7 mouse cellular contexts compared by ENCODE assay signal in genomic region chr17:46545813-46546564, GRCm38 (mm10). TPM values are rescaled to one million over a fixed set of nuclear protein-coding genes. Genes with fewer than 3 reads are reported as not detected.
A peak's percentile ranks its signal among the peaks of the same experiment; 100 is the strongest.
DNase-seq lines count a peak whose midpoint lies in the region; ATAC-seq and TF ChIP-seq lines count a peak whose summit lies in the region.

Cul9 (minus strand) TSS chr17:46546388.

- no peaks in the 10 kb centered on the region for H3K4me1 ChIP-seq in bone marrow, adult 2 months (ENCODE audit: control insufficient read depth, insufficient read depth, low read length)
- H3K4me1 ChIP-seq in embryonic facial prominence, embryonic 12.5 days: peaks cover 30% of the 10 kb centered on the region
- H3K4me1 ChIP-seq in heart, adult 2 months (ENCODE audit: control insufficient read depth, insufficient read depth, low read length): peaks cover 2% of the 10 kb centered on the region; the same call in 1 of the 2 replicates
- peaks cover 13% of the 10 kb centered on the region for H3K4me1 ChIP-seq in midbrain, embryonic 11.5 days (ENCODE audit: control insufficient read depth, insufficient read depth, low read length)

- peak within 1 kb of the TSS; percentile 88 for H3K4me2 ChIP-seq in embryonic facial prominence, embryonic 12.5 days (replicated peaks)
- peak within 1 kb of the TSS; percentile 91 for H3K4me2 ChIP-seq in midbrain, embryonic 11.5 days

- peak within 1 kb of the TSS; percentile 62 for H3K4me3 ChIP-seq in bone marrow, adult 2 months (replicated peaks; ENCODE audit: control insufficient read depth, low read depth, low read length)
- H3K4me3 ChIP-seq in embryonic facial prominence, embryonic 12.5 days: peak within 1 kb of the TSS; percentile 63
- H3K4me3 ChIP-seq in heart, adult 2 months: peak within 1 kb of the TSS; percentile 75
- peak within 1 kb of the TSS; percentile 43 for H3K4me3 ChIP-seq in midbrain, embryonic 11.5 days (ENCODE audit: low read depth, low read length)

- peaks cover 11% of the 10 kb centered on the region; the same call in 1 of the 2 replicates for H3K27me3 ChIP-seq in embryonic facial prominence, embryonic 12.5 days
- H3K27me3 ChIP-seq in heart, adult 2 months (ENCODE audit: control insufficient read depth, insufficient read depth, low read length): no peaks in the 10 kb centered on the region
- no peaks in the 10 kb centered on the region; the same call in 1 of the 2 replicates for H3K27me3 ChIP-seq in midbrain, embryonic 11.5 days (ENCODE audit: control insufficient read depth, insufficient read depth, low read length)

- intact Hi-C loops in heart, adult 2 months (cut with DNase I): no loop called here
- intact Hi-C loops in left cerebral cortex, postnatal 4 days (cut with DNase I): no loop called here

- DNase-seq in heart, adult 2 months: peak; percentile 86 to 87
- DNase-seq in kidney, adult 18-20 months: peak; percentile 82
- peak; percentile 83 for DNase-seq in left cerebral cortex, postnatal 4 days
- peak; percentile 95 for DNase-seq in midbrain, embryonic 11.5 days (ENCODE audit: low spot score, missing footprints)
- peak; percentile 83 for DNase-seq in right cerebral cortex, postnatal 4 days

- peak; percentile 21; the same call in 1 of the 2 replicates for TF ChIP-seq POLR2A in bone marrow, adult 2 months (IDR thresholded peaks at IDR 0.05; ENCODE audit: borderline replicate concordance, control insufficient read depth, low read depth, low read length)
- 0 out of 2 replicates have a peak, but pooled peaks have one; percentile 58 for TF ChIP-seq POLR2A in heart, adult 2 months (IDR thresholded peaks at IDR 0.05; ENCODE audit: insufficient read depth, low read depth, low read length)

- H3K79me2 ChIP-seq in heart, adult 2 months (replicated peaks; ENCODE audit: control insufficient read depth, insufficient read depth, low read length): peaks cover 2% of the 10 kb centered on the region; the same call in 1 of the 2 replicates

- peaks cover 32% of the 10 kb centered on the region for H3K36me3 ChIP-seq in embryonic facial prominence, embryonic 12.5 days
- H3K36me3 ChIP-seq in heart, adult 2 months (ENCODE audit: control insufficient read depth, insufficient read depth, low read length): no peaks in the 10 kb centered on the region
- H3K36me3 ChIP-seq in midbrain, embryonic 11.5 days (ENCODE audit: control insufficient read depth, insufficient read depth, low read length): peaks cover 15% of the 10 kb centered on the region

- no peak for TF ChIP-seq CTCF in bone marrow, adult 2 months (IDR thresholded peaks at IDR 0.05; ENCODE audit: control insufficient read depth, insufficient read depth, low read length)
- TF ChIP-seq CTCF in heart, adult 2 months (IDR thresholded peaks at IDR 0.05): no peak

- peak within 1 kb of the TSS; percentile 80 for H3K9ac ChIP-seq in embryonic facial prominence, embryonic 12.5 days
- peak within 1 kb of the TSS; percentile 76 for H3K9ac ChIP-seq in heart, adult 2 months (ENCODE audit: low read depth, low read length)
- H3K9ac ChIP-seq in midbrain, embryonic 11.5 days (ENCODE audit: low read length): peak within 1 kb of the TSS; percentile 81

- H3K27ac ChIP-seq in bone marrow, adult 2 months (ENCODE audit: control insufficient read depth, insufficient read depth, low read depth, low read length, poor library complexity): no peak within 1 kb of the TSS
- H3K27ac ChIP-seq in embryonic facial prominence, embryonic 12.5 days: 0 out of 2 replicates have a peak within 1 kb of the TSS, but pooled peaks have one; percentile 23
- peak within 1 kb of the TSS; percentile 71 for H3K27ac ChIP-seq in heart, adult 2 months
- no peak within 1 kb of the TSS for H3K27ac ChIP-seq in midbrain, embryonic 11.5 days (ENCODE audit: low read depth, low read length)

- no peak; the same call in 1 of the 2 replicates for TF ChIP-seq EP300 in heart, adult 2 months (IDR thresholded peaks at IDR 0.05; ENCODE audit: insufficient read depth, low read depth, low read length)

- no peaks in the 10 kb centered on the region for H3K9me3 ChIP-seq in embryonic facial prominence, embryonic 12.5 days
- H3K9me3 ChIP-seq in midbrain, embryonic 11.5 days (ENCODE audit: control insufficient read depth, low read length): no peaks in the 10 kb centered on the region

- WGBS in bone marrow, adult 2 months: 2% methylated on average over 49 of the region's 49 CpGs
- 1% methylated on average over 49 of the region's 49 CpGs for WGBS in embryonic facial prominence, embryonic 12.5 days
- WGBS in heart, adult 2 months: 5% methylated on average over 44 of the region's 49 CpGs
- 2% methylated on average over 44 of the region's 49 CpGs for WGBS in midbrain, embryonic 11.5 days

- ATAC-seq in embryonic facial prominence, embryonic 12.5 days (ENCODE audit: insufficient number of reproducible peaks, insufficient read depth, low FRiP score, low TSS enrichment): peak; percentile 66
- peak; percentile 79 for ATAC-seq in midbrain, embryonic 11.5 days (ENCODE audit: low FRiP score)

RNA-seq across cellular contexts. Expression of gene Cul9, which starts in this region (rescaled TPM):
- polyA plus RNA-seq in bone marrow, adult 2 months (2011; ENCODE audit: insufficient read depth, insufficient read length, low replicate concordance, missing spikeins): 11.1 and 14.9 TPM in 2 replicates
- 12.4 and 13.4 TPM in 2 replicates for polyA plus RNA-seq in embryonic facial prominence, embryonic 12.5 days (2016; fragmentation: Nextera tagmentation; extraction: Ambion mirVana)
- 10 to 100 TPM; 21.6 to 21.9 TPM for total RNA-seq in heart, adult 2 months (2021)
- polyA plus RNA-seq in heart, adult 2 months (2012; rRNA removed): 20.1 and 22.7 TPM in 2 replicates
- total RNA-seq in left cerebral cortex, postnatal 4 days (2021): 10 to 100 TPM; 48.0 to 49.9 TPM
- 2.6 and 4.1 TPM in 2 replicates for polyA plus RNA-seq in midbrain, embryonic 11.5 days (2014; fragmentation: Nextera tagmentation; extraction: Ambion mirVana)

Comparison
In these comparisons a context has a peak if more than half of its experiments do, and no peak if none do; other contexts are left out.
1. H3K27ac ChIP-seq: peak in embryonic facial prominence, embryonic 12.5 days (single experiment) and heart, adult 2 months (single experiment); none in bone marrow, adult 2 months (single experiment) and midbrain, embryonic 11.5 days (single experiment).
2. Peak in every context shown above with its lines, with median percentiles within 50 percentile points of each other: H3K4me3 ChIP-seq, H3K9ac ChIP-seq and DNase-seq.